Mouse (Mus musculus) embryo, embryonic 11.5 days (tissue): Measurements from ENCODE around the gene Tmem179b.
"Not testable (repeated sequence)": the region's sequence is repeated elsewhere in the genome, so short reads cannot be mapped to it uniquely, and the experiment has no call there.

Experiments used
- DNase-seq: peaks from one replicate; pipeline ENCODE4 v3.0.0-alpha.2; 2012; ENCODE audit warnings: low read depth, low spot score

Tmem179b gene

DNA sequence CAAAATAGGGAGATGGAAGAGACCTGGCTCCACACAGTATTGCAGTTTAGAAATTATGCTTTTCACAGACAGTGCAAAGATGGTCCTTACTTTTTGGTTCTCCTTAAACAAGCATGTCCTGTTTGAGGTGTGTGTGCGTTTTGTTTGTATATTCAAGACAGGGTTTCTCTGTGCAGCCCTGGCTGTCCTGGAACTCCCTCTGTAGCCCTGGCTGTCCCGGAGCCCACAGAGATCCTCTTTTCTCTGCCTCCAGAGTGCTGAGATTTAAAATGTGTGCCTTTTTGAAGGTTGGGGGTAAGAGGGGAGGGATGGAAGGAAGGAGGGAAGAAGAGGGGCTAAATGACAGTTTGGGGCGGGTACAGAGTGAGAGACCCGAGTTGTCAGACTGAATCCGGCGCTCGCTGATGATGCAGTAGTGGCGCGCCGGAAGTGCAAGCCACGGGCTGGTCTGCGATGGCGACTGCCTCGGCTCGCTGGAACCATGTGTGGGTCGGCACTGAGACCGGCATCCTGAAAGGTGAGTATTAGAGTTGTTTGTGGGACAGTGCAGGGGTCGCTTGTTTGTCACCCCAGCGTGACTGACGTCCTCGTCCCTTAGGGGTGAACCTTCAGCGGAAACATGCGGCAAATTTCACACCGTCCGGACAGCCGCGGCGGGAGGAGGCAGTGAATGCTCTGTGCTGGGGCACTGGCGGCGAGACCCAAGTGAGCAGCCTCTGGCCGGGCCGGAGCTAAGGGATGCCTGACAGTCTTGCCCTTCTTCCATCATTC, 38.7 kb downstream of the Tmem179b start, which contains the start of gene Wdr74:
Gene Wdr74 (plus strand): TSS at position 439 of the 771 bp plus-strand sequence.
- peak; percentile 90 for DNase-seq

DNA sequence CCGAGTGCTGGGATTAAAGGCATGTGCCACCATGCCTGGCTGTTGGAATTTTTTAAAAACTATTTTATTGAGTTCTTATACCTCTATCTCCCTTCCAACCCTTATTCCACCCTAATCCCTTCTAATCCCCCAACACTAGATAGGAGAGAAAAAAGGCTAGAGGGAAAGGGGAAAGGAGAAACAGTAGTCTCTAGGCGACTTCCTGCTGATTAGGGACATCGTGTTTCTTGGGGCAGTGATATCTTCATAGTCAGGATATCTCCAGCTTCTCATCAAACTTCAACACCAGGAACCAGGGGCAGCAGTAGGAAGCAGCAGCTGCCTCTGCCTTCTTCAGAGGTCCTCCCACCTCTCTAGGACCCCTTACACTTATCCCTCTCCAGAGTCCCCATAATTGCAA, 39.9 kb downstream of the Tmem179b start:
- no peak for DNase-seq

DNA sequence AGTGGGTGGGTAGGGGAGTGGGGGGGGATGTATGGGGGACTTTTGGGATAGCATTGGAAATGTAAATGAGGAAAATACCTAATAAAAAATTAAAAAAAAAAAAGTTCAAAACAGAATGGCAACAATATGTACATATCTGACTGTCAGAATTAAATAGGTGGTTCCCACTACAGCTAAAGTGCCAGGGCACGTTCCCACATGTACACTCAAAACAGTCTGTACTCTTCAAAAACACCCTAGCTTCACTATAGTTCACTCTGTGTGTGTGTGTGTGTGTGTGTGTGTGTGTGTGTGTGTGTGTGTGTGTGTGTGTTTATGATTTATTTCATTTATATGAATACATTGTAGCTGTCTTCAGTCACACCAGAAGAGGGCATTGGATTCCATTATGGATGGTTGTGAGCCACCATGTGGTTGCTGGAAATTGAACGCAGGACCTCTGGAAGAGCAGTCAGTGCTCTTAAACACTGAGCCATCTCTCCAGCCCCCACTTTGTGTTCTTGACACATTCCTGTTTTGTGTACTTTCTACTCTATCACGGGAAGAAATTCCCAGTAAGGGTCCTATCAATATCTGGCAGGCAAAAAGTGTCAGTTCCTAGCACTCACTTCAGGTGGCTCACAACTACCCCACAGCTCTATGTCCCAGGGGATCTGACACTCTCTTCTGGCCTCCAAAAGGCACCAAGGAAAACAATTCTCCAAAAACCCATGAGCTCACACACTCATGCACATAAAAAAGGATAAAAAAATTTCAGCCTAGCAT, 45.8 kb downstream of the Tmem179b start:
- DNase-seq, result not testable (repeated sequence)

DNA sequence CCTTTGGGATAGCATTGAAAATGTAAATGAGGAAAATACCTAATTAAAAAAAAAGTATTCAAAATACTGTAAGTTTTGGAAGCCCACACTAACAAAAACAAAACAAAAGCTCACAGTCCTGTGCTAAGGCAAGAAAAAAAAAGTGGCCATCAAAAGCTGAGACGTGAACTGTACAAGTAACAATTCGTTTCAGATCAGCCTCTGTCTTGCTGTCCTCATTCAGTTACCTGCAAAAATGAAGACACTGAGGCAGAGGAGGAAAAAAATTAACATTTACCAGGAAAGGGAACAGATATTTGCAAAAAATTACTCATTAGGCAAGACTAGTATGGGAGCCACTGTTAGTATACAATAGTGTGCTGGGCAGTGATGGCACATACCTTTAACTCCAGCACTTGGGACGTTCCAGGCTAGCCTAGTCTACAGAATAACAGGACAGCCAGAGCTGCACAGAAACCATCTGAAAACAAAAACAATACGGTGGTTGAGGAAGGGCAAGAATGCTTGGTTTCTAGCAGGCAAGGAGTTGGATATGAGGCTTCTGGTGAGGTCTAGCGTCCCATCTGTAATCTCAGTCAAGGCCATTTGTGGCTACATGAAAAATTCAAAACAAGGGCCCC, 46.7 kb downstream of the Tmem179b start:
- no peak for DNase-seq

DNA sequence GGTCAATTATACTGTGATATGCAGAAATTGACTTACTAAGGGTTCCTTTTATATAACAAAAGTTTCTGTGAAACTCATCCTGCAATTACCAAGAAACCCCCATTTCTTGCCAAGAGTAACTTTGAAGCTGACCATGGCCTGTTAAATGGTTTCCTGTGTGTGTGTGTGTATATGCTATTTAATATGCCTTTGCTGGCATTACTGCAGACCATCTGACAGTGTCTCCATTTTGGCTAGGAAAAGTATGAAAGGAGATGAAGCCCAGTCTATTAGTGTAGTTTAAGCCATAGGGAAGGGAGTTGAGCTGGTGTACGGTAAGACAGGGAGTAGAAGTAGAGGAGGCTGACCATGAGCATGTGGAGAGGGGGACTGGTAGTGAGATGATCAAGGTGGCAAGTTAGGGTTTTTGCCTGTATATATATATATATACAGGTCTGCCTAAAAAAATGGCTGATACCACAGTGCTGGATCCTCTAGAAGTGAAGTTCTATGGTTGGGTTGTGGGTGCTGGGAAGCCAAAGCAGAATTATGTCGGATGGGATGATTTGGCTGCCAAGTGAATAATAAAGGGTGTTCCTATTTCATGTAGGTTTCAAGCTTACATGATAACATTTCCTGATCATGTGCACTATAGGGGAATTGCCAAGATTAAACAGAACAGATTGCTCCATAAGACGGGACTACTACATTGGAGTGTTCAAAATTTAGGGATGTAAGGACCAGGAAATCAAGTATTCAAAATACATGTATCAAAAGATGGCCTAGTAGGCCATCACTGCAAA, 47.5 kb downstream of the Tmem179b start:
- no peak for DNase-seq

DNA sequence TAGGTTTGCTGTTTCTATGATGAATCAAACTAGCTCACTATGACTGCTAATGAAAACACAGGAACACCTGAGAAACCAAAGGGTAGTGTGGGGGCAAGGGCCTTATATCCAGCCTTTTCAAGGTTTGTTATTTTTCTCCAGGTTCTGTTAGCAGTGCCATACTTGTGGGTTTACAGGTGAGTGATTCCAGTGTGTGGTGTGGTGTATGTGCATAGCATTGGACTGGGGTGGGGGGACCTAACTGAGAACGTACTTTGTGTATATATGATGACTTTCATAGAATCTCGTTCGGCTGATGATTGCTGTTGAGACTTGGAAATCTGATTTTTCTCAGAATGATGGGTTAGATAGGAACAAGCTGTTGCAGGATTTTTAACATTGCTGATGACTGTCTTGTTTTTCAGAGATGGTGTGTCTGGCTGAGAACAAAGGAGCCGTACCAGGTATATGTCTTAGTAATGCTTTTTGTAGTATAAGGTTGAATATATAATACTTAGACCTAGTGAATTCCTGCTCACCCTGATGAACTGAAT, 49.1 kb downstream of the Tmem179b start:
- DNase-seq, result no peak

DNA sequence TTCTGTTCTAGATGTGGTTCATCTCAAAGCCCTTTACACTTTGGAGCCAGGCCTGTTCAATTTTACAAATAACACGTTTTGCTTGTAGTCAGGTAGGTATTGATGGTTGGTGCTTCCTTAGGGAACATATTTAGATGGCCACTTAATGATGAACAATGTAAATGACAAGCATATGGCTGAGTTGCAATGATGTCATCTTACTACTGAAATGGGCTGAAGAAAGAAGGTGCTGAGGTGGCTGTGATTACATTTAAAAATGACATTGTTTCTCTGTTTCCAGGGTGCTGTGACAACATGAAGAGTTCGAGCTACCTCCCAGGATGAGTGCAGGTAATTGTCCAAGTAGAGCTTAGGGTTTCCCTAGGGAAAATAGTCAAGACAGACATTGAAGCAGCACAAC, 49.9 kb downstream of the Tmem179b start:
- no peak for DNase-seq

DNA sequence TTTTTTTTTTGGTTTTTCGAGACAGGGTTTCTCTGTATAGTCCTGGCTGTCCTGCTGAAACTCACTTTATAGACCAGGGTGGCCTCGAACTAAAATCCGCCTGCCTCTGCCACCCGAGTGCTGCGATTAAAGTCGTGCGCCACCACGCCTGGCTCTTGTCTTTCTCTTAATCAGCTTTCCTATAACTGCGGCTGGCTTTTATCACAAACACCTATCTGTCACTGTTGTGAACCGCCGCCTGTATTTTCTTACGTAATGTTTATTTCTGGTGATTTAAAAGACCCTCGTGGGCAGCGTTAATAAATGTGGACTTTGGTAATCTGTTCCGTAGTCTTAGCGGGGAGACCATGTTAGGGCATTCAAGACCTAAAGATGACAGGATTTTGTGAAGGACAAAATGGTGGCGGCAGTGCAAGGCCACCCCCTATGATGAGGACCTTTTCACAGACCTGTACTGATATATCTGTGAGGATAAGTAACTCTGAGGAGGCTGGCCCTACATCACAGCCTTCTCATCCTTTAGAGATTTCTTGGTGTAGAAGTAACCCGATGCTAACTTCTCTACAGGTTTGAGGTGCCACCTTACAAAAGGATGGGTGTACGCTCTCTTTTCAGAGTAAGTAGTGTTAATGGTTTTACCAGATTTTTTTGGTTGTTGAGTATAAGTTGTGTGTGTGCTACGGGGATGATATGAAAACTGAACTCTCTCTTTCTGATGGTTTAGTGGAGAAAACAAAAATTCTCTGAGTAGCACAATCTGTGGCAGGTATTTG, 50.5 kb downstream of the Tmem179b start:
- no peak for DNase-seq

DNA sequence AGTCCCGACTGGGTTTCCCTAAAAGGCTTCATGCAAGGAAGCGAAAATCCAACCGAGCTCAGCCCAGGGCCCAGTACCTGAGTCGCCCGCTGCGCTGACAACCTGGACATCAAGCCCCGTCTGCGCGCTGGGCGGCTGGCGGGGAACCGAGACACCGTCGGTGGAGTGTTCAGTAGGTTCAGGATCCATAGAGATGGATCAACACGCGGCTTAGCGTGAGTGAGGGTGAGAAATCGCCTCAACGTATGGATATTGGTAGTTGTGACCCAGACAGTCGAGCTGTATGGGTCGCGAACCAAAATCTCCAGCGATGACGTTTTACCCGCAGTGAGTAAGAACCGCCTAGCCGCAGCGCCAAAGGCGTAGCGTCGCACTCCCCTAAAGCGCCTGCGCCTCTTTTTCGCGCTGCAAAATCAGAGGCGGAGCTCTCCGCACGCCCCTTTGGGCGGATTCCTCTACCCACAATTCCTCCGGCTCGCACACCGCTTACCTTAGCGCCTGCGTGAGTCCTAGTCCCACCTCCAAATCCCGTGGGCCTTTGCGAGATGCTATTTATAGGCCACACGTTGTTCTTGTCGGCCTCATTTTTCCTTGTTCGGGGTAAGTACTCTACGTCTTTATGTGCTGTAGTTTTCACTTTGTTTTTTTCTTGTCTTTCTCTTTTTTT, 51.2 kb downstream of the Tmem179b start, which contains the start of gene Slc3a2:
Gene Slc3a2 (minus strand): TSS at position 463 of the 667 bp plus-strand sequence.
- DNase-seq, result peak; percentile 96

DNA sequence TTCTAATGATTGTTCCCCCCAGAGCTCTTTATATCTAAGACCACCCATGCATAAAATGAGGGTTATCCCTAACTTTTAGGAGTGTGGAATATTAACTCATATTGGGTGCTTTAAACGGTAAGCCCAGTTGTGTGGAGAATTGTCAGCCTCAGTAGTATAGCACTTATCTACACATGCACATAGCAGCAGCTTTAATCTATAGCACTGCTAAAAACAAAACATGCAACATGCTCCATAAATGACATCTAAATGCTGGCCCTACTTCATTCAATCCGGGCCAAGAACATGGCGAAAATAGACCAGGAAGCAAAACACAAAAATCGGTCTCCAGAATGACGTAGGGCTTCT, 51.7 kb downstream of the Tmem179b start:
- DNase-seq, result no peak
